10 mouse cellular contexts compared by ENCODE assay signal in genomic region chr5:112470144-112470543, GRCm38 (mm10). TPM values are rescaled to one million over a fixed set of nuclear protein-coding genes. Genes with fewer than 3 reads are reported as not detected.
A peak's percentile ranks its signal among the peaks of the same experiment; 100 is the strongest.
DNase-seq lines count a peak whose midpoint lies in the region; ATAC-seq and TF ChIP-seq lines count a peak whose summit lies in the region.
"Had no signal": no experiment of that assay in that cellular context is flagged by ENCODE, and none has a peak within 500 bp of the region (broad histone marks: within the 10 kb centered on the region; RNA-seq: fewer than 3 reads in every experiment).

No protein-coding gene starts in this region.

- DNase-seq in hindbrain, embryonic 11.5 days (ENCODE audit: low spot score): peak; percentile 57
- DNase-seq in 3134 (ENCODE audit: extremely low read depth, insufficient read length, low spot score) (peak; percentile 24), ES-E14 (ENCODE audit: low read depth, low spot score) (no peak)
- DNase-seq in cerebellum, postnatal 14 days: peak; percentile 84
- DNase-seq in layer of hippocampus, postnatal 10 days (ENCODE audit: low spot score in 2 of 2): peak; percentile 63 to 73
- DNase-seq in stomach, postnatal 0 days (ENCODE audit: low spot score): no peak
- no peak for DNase-seq in yolk sac, embryonic 10.5 days (ENCODE audit: low spot score)

- no peak overlapping the region for H3K4me3 ChIP-seq in hindbrain, embryonic 11.5 days (ENCODE audit: low read depth, low read length)
- no peak overlapping the region for H3K4me3 ChIP-seq in hindbrain, embryonic 13.5 days
- H3K4me3 ChIP-seq in ES-E14 (ENCODE audit: insufficient read depth in 1 of 2, low read depth in 1 of 2, low read length in 2 of 2, poor library complexity in 1 of 2, severe bottlenecking in 1 of 2): no peak overlapping the region
- no peak overlapping the region for H3K4me3 ChIP-seq in stomach, postnatal 0 days (ENCODE audit: low read depth, low read length)
- H3K4me3 ChIP-seq: neural tube, embryonic 13.5 days had no signal

- no peak overlapping the region for H3K9ac ChIP-seq in hindbrain, embryonic 11.5 days (ENCODE audit: low read depth, low read length)
- no peak overlapping the region for H3K9ac ChIP-seq in hindbrain, embryonic 13.5 days
- no peak overlapping the region for H3K9ac ChIP-seq in ES-E14 (ENCODE audit: insufficient read depth, low read depth, low read length, poor library complexity, severe bottlenecking)
- H3K9ac ChIP-seq in stomach, postnatal 0 days (ENCODE audit: low read length): no peak overlapping the region
- H3K9ac ChIP-seq: neural tube, embryonic 13.5 days had no signal

- no peaks in the 10 kb centered on the region for H3K27me3 ChIP-seq in hindbrain, embryonic 11.5 days (ENCODE audit: control insufficient read depth, insufficient read depth, low read length)
- peaks cover 16% of the 10 kb centered on the region; the same call in 1 of the 2 replicates for H3K27me3 ChIP-seq in hindbrain, embryonic 13.5 days
- no peaks in the 10 kb centered on the region for H3K27me3 ChIP-seq in stomach, postnatal 0 days (ENCODE audit: control insufficient read depth, insufficient read depth, low read length)

- H3K36me3 ChIP-seq in hindbrain, embryonic 11.5 days (ENCODE audit: control insufficient read depth, insufficient read depth, low read length): no peaks in the 10 kb centered on the region
- H3K36me3 ChIP-seq in hindbrain, embryonic 13.5 days: peaks cover 34% of the 10 kb centered on the region
- no peaks in the 10 kb centered on the region for H3K36me3 ChIP-seq in ES-E14 (ENCODE audit: control insufficient read depth, insufficient read depth, low read length, poor library complexity, severe bottlenecking)
- no peaks in the 10 kb centered on the region for H3K36me3 ChIP-seq in stomach, postnatal 0 days (ENCODE audit: control insufficient read depth, insufficient read depth, low read length)

- H3K4me1 ChIP-seq in hindbrain, embryonic 11.5 days (replicated peaks; ENCODE audit: control insufficient read depth, insufficient read depth, low read length): peaks cover 5% of the 10 kb centered on the region; the same call in 1 of the 2 replicates
- peaks cover 33% of the 10 kb centered on the region for H3K4me1 ChIP-seq in hindbrain, embryonic 13.5 days (replicated peaks)
- H3K4me1 ChIP-seq in ES-E14 (ENCODE audit: control insufficient read depth in 2 of 2, insufficient read depth in 2 of 2, low read length in 2 of 2, poor library complexity in 1 of 2): peaks cover 0 to 5% of the 10 kb centered on the region in 2 experiments; a peak in 1 of 4 replicates
- H3K4me1 ChIP-seq in stomach, postnatal 0 days (replicated peaks; ENCODE audit: control insufficient read depth, insufficient read depth): no peaks in the 10 kb centered on the region

- H3K4me2 ChIP-seq in hindbrain, embryonic 11.5 days (replicated peaks; ENCODE audit: low read depth, low read length): no peak overlapping the region
- no peak overlapping the region for H3K4me2 ChIP-seq in hindbrain, embryonic 13.5 days
- no peak overlapping the region for H3K4me2 ChIP-seq in stomach, postnatal 0 days (replicated peaks; ENCODE audit: low read depth)
- H3K4me2 ChIP-seq: neural tube, embryonic 13.5 days had no signal

- no peaks in the 10 kb centered on the region for H3K9me3 ChIP-seq in hindbrain, embryonic 11.5 days (ENCODE audit: control insufficient read depth, low read length)
- H3K9me3 ChIP-seq in hindbrain, embryonic 13.5 days: no peaks in the 10 kb centered on the region; the same call in 1 of the 2 replicates
- no peaks in the 10 kb centered on the region for H3K9me3 ChIP-seq in ES-E14 (ENCODE audit: control insufficient read depth, insufficient read depth, low read depth, low read length)
- H3K9me3 ChIP-seq in stomach, postnatal 0 days (ENCODE audit: control insufficient read depth, low read length): no peaks in the 10 kb centered on the region
- H3K9me3 ChIP-seq: neural tube, embryonic 13.5 days had no signal

- ATAC-seq in hindbrain, embryonic 11.5 days (ENCODE audit: low FRiP score): no peak
- ATAC-seq in hindbrain, embryonic 13.5 days (ENCODE audit: low FRiP score): no peak
- no peak for ATAC-seq in stomach, postnatal 0 days (ENCODE audit: low FRiP score, low TSS enrichment)

- in situ Hi-C loops in ES-E14 (cut with MboI; ENCODE audit: low sequenced_read_pairs in 2 of 2, unreplicated experiment in 2 of 2): loop anchor here in 1 of 2 experiments (25.0 kb wide), 1 partner anchor 592 kb away; the partner anchor contains the start of gene Crybb2

- no peak overlapping the region for H3K27ac ChIP-seq in hindbrain, embryonic 11.5 days (ENCODE audit: low read depth, low read length)
- no peak overlapping the region for H3K27ac ChIP-seq in hindbrain, embryonic 13.5 days
- H3K27ac ChIP-seq in ES-E14 (ENCODE audit: insufficient read depth, low read depth, low read length, poor library complexity, severe bottlenecking): no peak overlapping the region
- no peak overlapping the region for H3K27ac ChIP-seq in stomach, postnatal 0 days (replicated peaks)
- H3K27ac ChIP-seq: neural tube, embryonic 13.5 days had no signal

- TF ChIP-seq CTCF in stomach, postnatal 0 days (IDR thresholded peaks at IDR 0.05; ENCODE audit: low read depth): peak; percentile 82

- no peak for TF ChIP-seq EP300 in stomach, postnatal 0 days (optimal IDR thresholded peaks at IDR 0.05)

- WGBS in hindbrain, embryonic 11.5 days: 80% methylated on average over 6 of the region's 6 CpGs
- 74% methylated on average over 6 of the region's 6 CpGs for WGBS in hindbrain, embryonic 13.5 days
- 72% methylated on average over 6 of the region's 6 CpGs for WGBS in stomach, postnatal 0 days

TF ChIP-seq in ES-E14, 5 proteins besides CTCF, POLR2A, EP300 and RAD21:
- TF ChIP-seq HCFC1 (IDR thresholded peaks at IDR 0.05; ENCODE audit: borderline replicate concordance, insufficient read depth, low read length) (no peak), ZNF384 (IDR thresholded peaks at IDR 0.05; ENCODE audit: low read depth, low read length) (no peak), ZC3H11A (IDR thresholded peaks at IDR 0.05; ENCODE audit: borderline replicate concordance, low read depth, low read length) (0 out of 2 replicates have a peak, but pooled peaks have one; percentile 26)

RNA-seq across cellular contexts. Expression of gene Gm6588, which starts 20.9 kb away (rescaled TPM):
- polyA plus RNA-seq in hindbrain, embryonic 11.5 days (2014; fragmentation: Nextera tagmentation; extraction: Ambion mirVana): 0.14 and 0.28 TPM in 2 replicates
- 0.78 and 1.2 TPM in 2 replicates for polyA plus RNA-seq in hindbrain, embryonic 13.5 days (2015; fragmentation: Nextera tagmentation; extraction: Ambion mirVana)
- 0.09 TPM in 1 of 2 replicates, not detected in the other for total RNA-seq in ES-E14 (2012; rRNA removed)
- not detected for total RNA-seq in layer of hippocampus, postnatal 10 days (2021)
- polyA plus RNA-seq in stomach, postnatal 0 days (2015; fragmentation: Nextera tagmentation; extraction: Ambion mirVana): 0.05 TPM in 1 of 2 replicates, not detected in the other
- total RNA-seq: layer of hippocampus, postnatal 14 days had no signal

Comparison
In these comparisons a context has a peak if more than half of its experiments do, and no peak if none do; other contexts are left out.
1. DNase-seq: peak in hindbrain, embryonic 11.5 days (single experiment), 3134 (single experiment), cerebellum, postnatal 14 days (2 of 2) and layer of hippocampus, postnatal 10 days (2 of 2); none in ES-E14 (single experiment), stomach, postnatal 0 days (single experiment) and yolk sac, embryonic 10.5 days (single experiment).